Mouse (Mus musculus): ENCODE results near the gene Nlgn1.
"Not testable (repeated sequence)": the region's sequence is repeated elsewhere in the genome, so short reads cannot be mapped to it uniquely, and the experiment has no call there.

The Nlgn1 gene

GRCm38 (mm10) chr3:25575526-25575925 is 756.7 kb downstream of the Nlgn1 start:
- DNase-seq, result no peak

- no peak for DNase-seq
Observed at GRCm38 (mm10) chr3:25574840-25575239, 757.4 kb downstream of the Nlgn1 start.

DNA sequence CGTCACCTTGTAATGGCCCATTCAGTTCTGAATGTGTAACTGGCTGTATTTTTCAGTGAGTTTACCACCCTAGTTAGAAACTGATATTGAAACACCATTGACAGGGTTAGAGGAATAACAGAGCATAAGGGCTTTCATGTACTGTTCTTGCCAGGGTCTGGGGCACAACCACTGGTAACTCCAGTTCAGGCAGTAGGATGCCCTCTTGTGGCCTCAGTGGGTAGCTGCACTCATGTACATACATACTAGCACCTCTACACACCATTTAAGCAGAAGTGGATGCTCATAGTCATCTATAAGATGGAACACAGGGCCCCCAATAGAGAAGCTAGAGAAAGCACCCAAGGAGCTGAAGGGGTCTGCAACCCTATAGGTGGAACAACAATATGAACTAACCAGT is 773.7 kb downstream of the Nlgn1 start:
- not testable (repeated sequence) for DNase-seq

DNA sequence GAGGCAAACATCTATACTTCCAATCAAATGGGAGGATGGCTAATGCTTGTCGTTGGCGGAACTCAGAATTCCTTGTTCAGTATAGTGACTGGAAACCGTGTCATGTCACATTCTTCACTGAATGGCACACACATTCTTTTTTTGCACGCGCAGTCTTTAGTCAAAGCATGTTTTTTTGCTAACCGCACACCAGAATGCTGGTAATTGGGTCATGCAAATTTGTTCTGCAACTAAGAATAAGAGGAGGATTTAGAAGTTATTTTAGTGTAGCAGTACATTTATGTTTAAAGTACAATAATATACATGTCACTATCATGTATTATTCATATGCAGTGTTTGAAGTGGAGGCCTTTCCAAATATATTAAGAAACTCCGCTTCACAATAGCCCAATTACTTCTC is 783.2 kb downstream of the Nlgn1 start:
- DNase-seq, result not testable (repeated sequence)

DNA sequence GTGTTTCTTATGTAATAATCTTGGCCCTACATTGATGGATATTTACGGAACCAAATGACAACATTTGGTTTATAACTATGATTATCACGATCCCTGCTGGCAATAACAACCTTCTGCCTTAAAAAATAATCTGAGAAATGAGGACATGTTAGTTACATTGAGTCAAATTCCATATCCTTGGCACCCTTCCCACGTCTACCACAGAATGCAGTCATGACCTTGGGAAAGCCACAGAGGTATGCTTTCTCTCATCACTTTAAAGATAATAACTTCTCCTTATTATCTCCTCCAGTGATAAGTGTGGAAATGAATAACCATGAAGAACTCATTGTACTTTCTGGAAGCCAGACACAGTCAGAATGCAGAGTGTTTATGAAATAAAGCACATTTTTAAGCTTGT is 808.0 kb downstream of the Nlgn1 start:
- not testable (repeated sequence) for DNase-seq

DNA sequence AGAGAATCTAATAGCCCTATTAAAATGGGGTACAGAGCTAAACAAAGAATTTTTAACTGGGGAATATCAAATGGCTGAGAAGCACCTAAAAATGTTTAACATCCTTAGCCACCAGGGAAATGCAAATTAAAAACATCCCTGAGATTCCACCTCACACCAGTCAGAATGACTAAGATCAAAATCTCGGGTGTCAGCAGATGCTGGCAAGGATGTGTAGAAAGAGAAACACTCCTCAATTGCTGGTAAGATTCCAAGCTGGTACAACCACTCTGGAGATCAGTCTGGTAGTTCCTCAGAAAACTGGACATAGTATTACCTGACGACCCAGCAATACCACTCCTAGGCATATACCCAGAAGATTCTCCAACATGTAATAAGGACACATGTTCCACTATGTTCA is 869.2 kb downstream of the Nlgn1 start:
- DNase-seq, result no peak

GRCm38 (mm10) chr3:25456250-25456860 is 875.9 kb downstream of the Nlgn1 start:
- DNase-seq, result no peak

- no peak for DNase-seq
Observed at GRCm38 (mm10) chr3:25452314-25452713, 879.9 kb downstream of the Nlgn1 start.

DNA sequence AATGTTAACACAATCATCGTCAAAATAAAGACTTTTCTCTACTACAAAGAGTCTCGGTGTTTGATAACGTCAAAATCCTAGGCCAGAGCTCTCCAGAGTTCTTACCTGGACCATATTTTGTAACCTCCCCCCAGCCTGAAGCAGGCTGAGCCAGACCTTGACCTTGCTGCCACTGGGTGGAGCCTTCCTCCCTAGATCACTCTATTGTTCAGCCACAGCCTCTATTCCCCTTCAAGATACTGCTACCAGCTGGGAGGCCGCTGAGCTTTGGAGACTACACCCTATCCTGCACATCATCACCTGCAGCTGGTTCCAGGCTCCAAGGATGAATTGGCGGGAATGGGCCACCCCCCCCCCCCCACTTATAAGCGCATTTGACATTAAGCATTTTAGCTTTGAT is 881.8 kb downstream of the Nlgn1 start:
- no peak for DNase-seq

DNA sequence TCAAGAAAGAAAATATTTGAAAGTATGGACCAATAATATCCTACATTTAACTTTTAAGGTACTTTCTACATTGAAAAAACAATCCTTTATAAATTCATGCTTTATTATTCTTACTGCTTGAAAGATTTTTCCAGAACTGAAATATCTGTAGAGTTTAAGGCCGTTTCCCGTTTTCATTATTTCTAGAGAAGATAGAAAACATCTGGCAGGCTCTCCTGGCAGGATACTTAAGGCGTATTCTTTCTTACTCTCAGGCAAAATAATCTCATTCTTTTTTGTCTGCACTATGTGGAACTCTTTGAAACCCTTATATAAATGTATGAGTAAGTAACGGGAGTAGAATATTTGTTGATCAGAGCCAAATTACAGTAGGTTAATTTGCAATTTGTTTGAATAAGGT is 882.9 kb downstream of the Nlgn1 start:
- no peak for DNase-seq

DNA sequence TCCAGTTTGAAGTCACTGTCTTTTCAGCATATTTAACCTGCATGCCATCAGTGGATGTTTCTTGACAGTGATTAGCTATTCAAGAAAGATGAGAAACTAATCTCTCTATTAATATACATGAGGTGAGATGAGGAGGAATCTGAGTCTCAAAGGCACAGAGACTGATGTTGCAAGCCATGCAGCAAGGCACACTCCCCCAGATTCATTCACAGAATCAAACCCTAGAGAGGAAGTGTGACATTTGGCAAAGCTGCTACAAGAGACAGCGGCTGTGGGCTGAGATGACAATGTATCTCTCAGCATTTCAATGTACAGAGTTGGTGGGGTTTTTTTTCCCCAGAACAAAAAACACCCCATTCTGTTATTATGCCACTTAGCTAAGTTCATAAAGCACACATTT is 885.1 kb downstream of the Nlgn1 start:
- no peak for DNase-seq

DNA sequence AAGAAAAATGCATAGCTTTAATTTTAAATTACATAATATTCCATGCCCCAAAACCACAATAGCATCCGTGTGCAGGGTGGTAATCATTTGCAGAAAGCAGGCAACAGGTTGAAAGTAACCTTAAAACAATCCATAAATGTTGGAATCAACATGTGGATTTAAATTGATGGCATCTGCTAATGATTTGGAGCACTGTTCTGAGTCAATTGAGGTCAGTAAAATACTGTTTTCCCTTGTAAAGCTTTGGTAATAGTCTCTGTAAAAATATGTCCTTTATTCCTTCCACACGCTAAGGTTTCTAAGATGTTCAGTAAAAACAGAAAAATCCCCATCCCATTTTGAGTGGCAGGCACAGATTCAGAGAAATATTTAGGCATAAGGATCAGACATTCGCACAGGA is 888.6 kb downstream of the Nlgn1 start:
- no peak for DNase-seq

GRCm38 (mm10) chr3:25442617-25443016 is 889.6 kb downstream of the Nlgn1 start:
- no peak for DNase-seq

- no peak for DNase-seq
Observed at GRCm38 (mm10) chr3:25426931-25427330, 905.3 kb downstream of the Nlgn1 start.

- no peak for DNase-seq
Observed at GRCm38 (mm10) chr3:25412003-25412402, 920.3 kb downstream of the Nlgn1 start.
